Mouse (Mus musculus) intestine, postnatal 0 days (tissue): Measurements from ENCODE around the gene Aire. TPM values are rescaled to one million over a fixed set of nuclear protein-coding genes. Genes with fewer than 3 reads are reported as not detected.

Source experiments
- ATAC-seq: fragments of 200-750 bp; cut with Nextera tagmentation; 2 replicates; pipeline ENCODE4 v1.8.0; 2017; ENCODE audit warnings: mild to moderate bottlenecking, moderate TSS enrichment, moderate library complexity
- H3K27ac ChIP-seq: fragments of 300-500 bp; sonication (generic); 2 replicates; pipeline ENCODE4 v1.5.1; 2014; ENCODE audit warnings: mild to moderate bottlenecking, low read depth, low read length, moderate library complexity
- H3K27me3 ChIP-seq: fragments of 300-500 bp; sonication (generic); replicated peaks from 2 replicates; pipeline ENCODE4 v1.6.1; 2014; ENCODE audit warnings: low read length, mixed read lengths; ENCODE audit not compliant: control insufficient read depth, insufficient read depth
- H3K36me3 ChIP-seq: fragments of 300-500 bp; sonication (generic); 2 replicates; pipeline ENCODE4 v1.6.1; 2014; ENCODE audit warnings: mild to moderate bottlenecking, moderate library complexity; ENCODE audit not compliant: control insufficient read depth, insufficient read depth
- H3K4me1 ChIP-seq: fragments of 300-500 bp; sonication (generic); replicated peaks from 2 replicates; pipeline ENCODE4 v1.6.1; 2014; ENCODE audit warnings: antibody characterized with exemption, low read length, mixed read lengths; ENCODE audit not compliant: control insufficient read depth, insufficient read depth
- H3K4me2 ChIP-seq: fragments of 300-500 bp; sonication (generic); replicated peaks from 2 replicates; pipeline ENCODE4 v1.6.1; 2014; ENCODE audit warnings: low read depth, mild to moderate bottlenecking, moderate library complexity
- H3K4me3 ChIP-seq: fragments of 300-500 bp; sonication (generic); 2 replicates; pipeline ENCODE4 v1.5.1; 2014; ENCODE audit warnings: low read depth, low read length
- H3K9ac ChIP-seq: fragments of 300-500 bp; sonication (generic); 2 replicates; pipeline ENCODE4 v1.6.1; 2014; ENCODE audit warnings: mild to moderate bottlenecking, low read depth, low read length
- H3K9me3 ChIP-seq: fragments of 300-500 bp; sonication (generic); 2 replicates; pipeline ENCODE4 v1.6.1; 2016; ENCODE audit warnings: mixed run types; ENCODE audit not compliant: control insufficient read depth
- CTCF ChIP-seq: sonication (generic); IDR thresholded peaks from 2 replicates; pipeline ENCODE4 v1.5.1; 2016; ENCODE audit warnings: low read depth, mild to moderate bottlenecking, control low read depth, antibody characterized with exemption, moderate library complexity
- WGBS: fragments of 180-500 bp; shearing (Covaris S2); extraction: QIAGEN DNeasy Blood & Tissue Kit; methylation state at CpG from one replicate; pipeline ENCODE4 v1.1.7; 2014; 5-methylcytosine and 5-hydroxymethylcytosine counted together
- polyA plus RNA-seq: library from polyadenylated mRNA; unstranded; fragments of >200 nt; fragmentation: Nextera tagmentation; extraction: Ambion mirVana; gene quantifications from 2 replicates; pipeline ENCODE4 v1.2.1, GENCODE M21; 2015

Gene Aire
- polyA plus RNA-seq, 1 experiment from 2014 or later = 0.04 TPM

- no peaks in the 10 kb centered on the region for H3K9me3 ChIP-seq
- H3K4me1 ChIP-seq = no peaks in the 10 kb centered on the region
- no peak for TF ChIP-seq CTCF
- ATAC-seq = no peak
- WGBS = 92% methylated on average over 3 of the region's 3 CpGs
- peaks cover 98% of the 10 kb centered on the region for H3K36me3 ChIP-seq
- H3K27ac ChIP-seq = no peak overlapping the region
- H3K4me3 ChIP-seq = no peak overlapping the region
- H3K4me2 ChIP-seq = no peak overlapping the region
- no peaks in the 10 kb centered on the region for H3K27me3 ChIP-seq
- no peak overlapping the region for H3K9ac ChIP-seq
Observed at GRCm38 (mm10) chr10:77995639-77996038, 47.8 kb downstream of the Aire start.

- no peak for TF ChIP-seq CTCF
- H3K36me3 ChIP-seq = peaks cover 42% of the 10 kb centered on the region
- H3K4me1 ChIP-seq = no peaks in the 10 kb centered on the region
- WGBS = 80% methylated on average over 5 of the region's 5 CpGs
- no peaks in the 10 kb centered on the region for H3K27me3 ChIP-seq
- no peak overlapping the region for H3K4me3 ChIP-seq
- no peak overlapping the region for H3K4me2 ChIP-seq
- H3K9ac ChIP-seq = no peak overlapping the region
- no peak for ATAC-seq
- H3K27ac ChIP-seq = no peak overlapping the region
- no peaks in the 10 kb centered on the region for H3K9me3 ChIP-seq
Observed at GRCm38 (mm10) chr10:77985775-77986174, 57.6 kb downstream of the Aire start.

GRCm38 (mm10) chr10:77984660-77985059 is 58.8 kb downstream of the Aire start:
- no peaks in the 10 kb centered on the region for H3K4me1 ChIP-seq
- no peaks in the 10 kb centered on the region for H3K27me3 ChIP-seq
- peak; percentile 57 for ATAC-seq
- peak; percentile 97 for TF ChIP-seq CTCF
- 2% methylated on average over 4 of the region's 4 CpGs for WGBS
- H3K4me3 ChIP-seq = no peak overlapping the region
- peaks cover 31% of the 10 kb centered on the region for H3K36me3 ChIP-seq
- no peaks in the 10 kb centered on the region for H3K9me3 ChIP-seq
- H3K27ac ChIP-seq = no peak overlapping the region
- H3K9ac ChIP-seq = no peak overlapping the region
- H3K4me2 ChIP-seq = no peak overlapping the region

Other genes starting within 250 kb of the Aire start
- not detected in 2 replicates for gene Gm9639, start 248.5 kb downstream of the Aire start, polyA plus RNA-seq
- not detected in 2 replicates for gene Gm19668, start 244.5 kb downstream of the Aire start, polyA plus RNA-seq
- not detected in 2 replicates for gene Gm9507, start 231.8 kb downstream of the Aire start, polyA plus RNA-seq
- not detected in 2 replicates for gene Gm2696, start 228.9 kb downstream of the Aire start, polyA plus RNA-seq
- not detected in 2 replicates for gene Krtap10-4, start 216.5 kb downstream of the Aire start, polyA plus RNA-seq
- gene Krtap10-10, start 207.7 kb downstream of the Aire start, polyA plus RNA-seq = not detected in 2 replicates
- not detected in 2 replicates for gene Gm36176, start 196.8 kb downstream of the Aire start, polyA plus RNA-seq
- not detected in 2 replicates for gene Gm10318, start 190.8 kb downstream of the Aire start, polyA plus RNA-seq
- not detected in 2 replicates for gene Gm3285, start 181.6 kb downstream of the Aire start, polyA plus RNA-seq
- 2.1 TPM in 2 replicates for gene Lrrc3, start 141.1 kb downstream of the Aire start, polyA plus RNA-seq
- gene Trpm2, start 73.0 kb downstream of the Aire start, polyA plus RNA-seq = 0.66 and 1.1 TPM in 2 replicates
- gene 1810043G02Rik, start 65.1 kb downstream of the Aire start, polyA plus RNA-seq = 8.5 and 8.6 TPM in 2 replicates
- 42.3 and 51.1 TPM in 2 replicates for gene Pfkl, start 33.5 kb downstream of the Aire start, polyA plus RNA-seq
- 0.14 and 0.31 TPM in 2 replicates for gene Dnmt3l, start 1.7 kb downstream of the Aire start, polyA plus RNA-seq
- gene Icosl, start 25.7 kb upstream of the Aire start, polyA plus RNA-seq = 5.6 and 5.8 TPM in 2 replicates
- gene D10Jhu81e, start 126.2 kb upstream of the Aire start, polyA plus RNA-seq = 21.9 and 23.9 TPM in 2 replicates
- 4.2 TPM in 2 replicates for gene Pwp2, start 141.5 kb upstream of the Aire start, polyA plus RNA-seq
- gene Trappc10, start 201.0 kb upstream of the Aire start, polyA plus RNA-seq = 28.1 and 32.1 TPM in 2 replicates